Mouse (Mus musculus): ENCODE measurements around the gene Grn.

Grn gene

GRCm38 (mm10) chr11:102479581-102479980 lies 49.5 kb downstream of the Grn start:
- no peak for DNase-seq (ENCODE audit: low spot score)

DNA sequence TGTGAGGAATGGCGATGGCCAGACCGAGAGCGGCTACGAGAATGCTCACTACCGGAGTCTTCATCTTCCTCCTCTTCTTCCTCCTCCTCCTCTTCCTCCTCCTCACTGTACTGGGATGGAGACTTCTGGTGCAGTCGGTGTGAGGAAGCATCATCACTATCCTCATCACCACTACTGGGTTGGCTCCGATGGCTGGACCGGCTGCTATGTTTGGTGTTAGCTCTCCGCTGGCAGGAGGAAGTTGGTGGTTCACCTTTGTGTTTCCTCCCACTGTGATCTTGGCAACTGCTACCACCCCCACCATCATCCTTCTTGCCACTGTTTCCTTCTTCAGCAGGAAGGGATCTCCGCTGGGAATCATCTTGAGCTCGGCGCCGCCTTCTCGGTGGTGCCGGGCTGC lies 50.0 kb downstream of the Grn start:
- no peak for DNase-seq (ENCODE audit: low spot score)

DNA sequence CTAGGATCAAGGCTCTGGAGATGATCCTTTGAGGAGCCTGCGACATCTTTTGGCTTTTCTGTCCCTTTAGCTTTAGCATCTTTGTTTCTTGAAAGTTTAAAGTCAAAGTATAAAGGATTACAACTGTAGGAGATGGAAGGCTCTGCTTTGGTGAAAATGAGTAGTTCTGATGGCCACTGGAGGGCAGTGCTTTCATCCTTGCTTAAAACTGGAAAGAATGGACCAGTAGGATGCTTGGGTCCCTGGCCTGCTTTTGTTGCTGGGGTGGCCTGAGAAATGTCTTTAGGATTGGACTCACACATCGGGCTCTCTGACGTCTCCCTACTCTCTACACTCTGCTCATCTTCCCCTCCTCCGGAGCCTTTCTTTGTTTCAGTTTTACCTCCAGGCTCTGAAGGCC lies 50.8 kb downstream of the Grn start:
- DNase-seq (ENCODE audit: low spot score), result no peak

DNA sequence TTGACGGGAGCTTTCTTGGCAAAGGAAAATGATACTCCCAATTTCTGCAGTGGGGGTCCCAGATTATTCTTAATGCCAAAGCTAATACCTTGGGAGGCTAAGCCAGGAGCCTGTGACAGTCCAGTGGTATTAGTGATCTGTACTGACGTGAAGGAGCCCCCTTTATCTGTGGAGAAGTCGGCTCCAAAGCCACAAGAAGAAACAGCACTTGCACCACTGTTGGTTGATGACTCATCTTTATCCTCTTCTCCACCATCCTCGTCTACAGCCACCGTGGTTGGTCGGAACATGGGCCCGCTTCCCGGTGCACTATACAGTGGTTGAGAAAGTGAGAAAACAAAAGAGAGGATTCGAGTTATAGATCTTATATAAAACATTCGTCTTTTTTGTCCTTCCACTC lies 51.7 kb downstream of the Grn start:
- no peak for DNase-seq (ENCODE audit: low spot score)

Data from embryo, embryonic 10 days (tissue).